Mouse (Mus musculus) heart, adult 8-10 months (tissue): Measurements from ENCODE around the gene Ece1. TPM values are rescaled to one million over a fixed set of nuclear protein-coding genes. Genes with fewer than 3 reads are reported as not detected.

Source experiments
- DNase-seq: peaks from one replicate; pipeline ENCODE4 v3.0.0; 2022; ENCODE audit warnings: low spot score
- total RNA-seq, 4 experiments: library from RNA; stranded (reverse); gene quantifications; 2 replicates each; pipeline ENCODE4 v1.2.4; 2022

Gene Ece1
- total RNA-seq, 4 experiments from 2014 or later = 101 to 124 (median 116) TPM

- no peak for DNase-seq
These were observed 6.2 kb upstream of the Ece1 start for GRCm38 (mm10) chr4:137855741-137856341.

GRCm38 (mm10) chr4:137857116-137857515 is 4.9 kb upstream of the Ece1 start:
- DNase-seq = no peak

GRCm38 (mm10) chr4:137858371-137858770 is 3.7 kb upstream of the Ece1 start:
- no peak for DNase-seq

GRCm38 (mm10) chr4:137861461-137862011 is 501 bp upstream of the Ece1 start:
- no peak for DNase-seq

- DNase-seq = no peak
These were observed 641 bp downstream of the Ece1 start for GRCm38 (mm10) chr4:137862516-137863240.

GRCm38 (mm10) chr4:137864031-137864430 is 2.0 kb downstream of the Ece1 start:
- DNase-seq = no peak

GRCm38 (mm10) chr4:137864769-137865168 is 2.7 kb downstream of the Ece1 start:
- DNase-seq = peak; percentile 47

GRCm38 (mm10) chr4:137865221-137865641 is 3.2 kb downstream of the Ece1 start:
- DNase-seq = no peak

- no peak for DNase-seq
These were observed 4.3 kb downstream of the Ece1 start for GRCm38 (mm10) chr4:137866206-137866863.

- no peak for DNase-seq
These were observed 5.2 kb downstream of the Ece1 start for GRCm38 (mm10) chr4:137867225-137867624.

- DNase-seq = peak; percentile 31
These were observed 5.7 kb downstream of the Ece1 start for GRCm38 (mm10) chr4:137867675-137868257.

- no peak for DNase-seq
These were observed 7.7 kb downstream of the Ece1 start for GRCm38 (mm10) chr4:137869667-137870274.

GRCm38 (mm10) chr4:137870979-137871378 is 8.9 kb downstream of the Ece1 start:
- DNase-seq = no peak

- no peak for DNase-seq
These were observed 9.4 kb downstream of the Ece1 start for GRCm38 (mm10) chr4:137871431-137871830.

- DNase-seq = no peak
These were observed 12.3 kb downstream of the Ece1 start for GRCm38 (mm10) chr4:137874337-137874736.

GRCm38 (mm10) chr4:137874826-137875225 is 12.8 kb downstream of the Ece1 start:
- DNase-seq = no peak

GRCm38 (mm10) chr4:137875466-137876092 is 13.5 kb downstream of the Ece1 start:
- no peak for DNase-seq

- DNase-seq = no peak
These were observed 14.8 kb downstream of the Ece1 start for GRCm38 (mm10) chr4:137876834-137877233.

- DNase-seq = no peak
These were observed 15.4 kb downstream of the Ece1 start for GRCm38 (mm10) chr4:137877432-137877881.

- no peak for DNase-seq
These were observed 17.5 kb downstream of the Ece1 start for GRCm38 (mm10) chr4:137879383-137880156.
